Mouse (Mus musculus): ENCODE results near the gene Lgi2. TPM values are rescaled to one million over a fixed set of nuclear protein-coding genes. Genes with fewer than 3 reads are reported as not detected.

Lgi2 gene
- polyA plus RNA-seq, 1 experiment from 2014 or later, result 6.5 TPM

GRCm38 (mm10) chr5:52550613-52551317 is 15.5 kb downstream of the Lgi2 start:
- Histone ChIP-seq H3K4me3 (replicated peaks; ENCODE audit: low read length) (no peak overlapping the region), H3K4me2 (replicated peaks) (peak overlapping the region; percentile 21; the same call in 1 of the 2 replicates), H3K9me3 (ENCODE audit: control insufficient read depth, low read length) (no peaks in the 10 kb centered on the region), H3K4me1 (replicated peaks; ENCODE audit: control insufficient read depth, insufficient read depth, low read length) (0 out of 2 replicates have a peak, but pooled peaks cover 9% of the 10 kb centered on the region), H3K9ac (peak overlapping the region; percentile 25; the same call in 1 of the 2 replicates), H3K27ac (peak overlapping the region; percentile 58; the same call in 1 of the 2 replicates), H3K27me3 (ENCODE audit: control insufficient read depth, insufficient read depth, low read length) (no peaks in the 10 kb centered on the region), H3K36me3 (replicated peaks; ENCODE audit: control insufficient read depth, insufficient read depth) (no peaks in the 10 kb centered on the region)
- peak; percentile 44; the same call in 1 of the 2 replicates for ATAC-seq (ENCODE audit: low FRiP score)
- peak; percentile 32 for DNase-seq (ENCODE audit: low spot score)
- WGBS, result 59% methylated on average over 13 of the region's 13 CpGs

- DNase-seq (ENCODE audit: low spot score), result no peak
- Histone ChIP-seq H3K4me2 (replicated peaks) (no peak overlapping the region), H3K9me3 (ENCODE audit: control insufficient read depth, low read length) (no peaks in the 10 kb centered on the region), H3K36me3 (replicated peaks; ENCODE audit: control insufficient read depth, insufficient read depth) (no peaks in the 10 kb centered on the region), H3K9ac (no peak overlapping the region), H3K27ac (no peak overlapping the region), H3K4me1 (replicated peaks; ENCODE audit: control insufficient read depth, insufficient read depth, low read length) (0 out of 2 replicates have a peak, but pooled peaks cover 9% of the 10 kb centered on the region), H3K27me3 (ENCODE audit: control insufficient read depth, insufficient read depth, low read length) (no peaks in the 10 kb centered on the region), H3K4me3 (replicated peaks; ENCODE audit: low read length) (no peak overlapping the region)
- 43% methylated on average over 3 of the region's 3 CpGs for WGBS
- no peak for ATAC-seq (ENCODE audit: low FRiP score)
These were observed 19.3 kb downstream of the Lgi2 start for GRCm38 (mm10) chr5:52546950-52547349.

GRCm38 (mm10) chr5:52543770-52544169 is 22.5 kb downstream of the Lgi2 start:
- Histone ChIP-seq H3K27me3 (ENCODE audit: control insufficient read depth, insufficient read depth, low read length) (no peaks in the 10 kb centered on the region), H3K9ac (no peak overlapping the region), H3K9me3 (ENCODE audit: control insufficient read depth, low read length) (no peaks in the 10 kb centered on the region), H3K4me3 (replicated peaks; ENCODE audit: low read length) (no peak overlapping the region), H3K27ac (no peak overlapping the region), H3K36me3 (replicated peaks; ENCODE audit: control insufficient read depth, insufficient read depth) (no peaks in the 10 kb centered on the region), H3K4me2 (replicated peaks) (no peak overlapping the region), H3K4me1 (replicated peaks; ENCODE audit: control insufficient read depth, insufficient read depth, low read length) (no peaks in the 10 kb centered on the region)
- WGBS, result 84% methylated on average over 4 of the region's 4 CpGs
- ATAC-seq (ENCODE audit: low FRiP score), result no peak
- no peak for DNase-seq (ENCODE audit: low spot score)

GRCm38 (mm10) chr5:52540186-52540585 is 26.1 kb downstream of the Lgi2 start:
- 80% methylated on average over 3 of the region's 3 CpGs for WGBS
- Histone ChIP-seq H3K4me3 (replicated peaks; ENCODE audit: low read length) (no peak overlapping the region), H3K36me3 (replicated peaks; ENCODE audit: control insufficient read depth, insufficient read depth) (no peaks in the 10 kb centered on the region), H3K4me1 (replicated peaks; ENCODE audit: control insufficient read depth, insufficient read depth, low read length) (no peaks in the 10 kb centered on the region), H3K4me2 (replicated peaks) (no peak overlapping the region), H3K9me3 (ENCODE audit: control insufficient read depth, low read length) (no peaks in the 10 kb centered on the region), H3K27ac (no peak overlapping the region), H3K27me3 (ENCODE audit: control insufficient read depth, insufficient read depth, low read length) (no peaks in the 10 kb centered on the region), H3K9ac (no peak overlapping the region)
- no peak for ATAC-seq (ENCODE audit: low FRiP score)
- no peak for DNase-seq (ENCODE audit: low spot score)

GRCm38 (mm10) chr5:52539483-52539882 is 26.8 kb downstream of the Lgi2 start:
- Histone ChIP-seq H3K27me3 (ENCODE audit: control insufficient read depth, insufficient read depth, low read length) (no peaks in the 10 kb centered on the region), H3K27ac (no peak overlapping the region), H3K36me3 (replicated peaks; ENCODE audit: control insufficient read depth, insufficient read depth) (no peaks in the 10 kb centered on the region), H3K4me3 (replicated peaks; ENCODE audit: low read length) (no peak overlapping the region), H3K4me2 (replicated peaks) (no peak overlapping the region), H3K4me1 (replicated peaks; ENCODE audit: control insufficient read depth, insufficient read depth, low read length) (no peaks in the 10 kb centered on the region), H3K9me3 (ENCODE audit: control insufficient read depth, low read length) (no peaks in the 10 kb centered on the region), H3K9ac (no peak overlapping the region)
- ATAC-seq (ENCODE audit: low FRiP score) (no peak), DNase-seq (ENCODE audit: low spot score) (no peak)

- H3K27me3 ChIP-seq (ENCODE audit: control insufficient read depth, insufficient read depth, low read length), result no peaks in the 10 kb centered on the region; the same call in 1 of the 2 replicates
- WGBS, result 86% methylated on average over 7 of the region's 7 CpGs
These were observed 29.2 kb downstream of the Lgi2 start for GRCm38 (mm10) chr5:52537024-52537423.

GRCm38 (mm10) chr5:52534798-52535590 is 31.3 kb downstream of the Lgi2 start:
- Histone ChIP-seq H3K4me2 (replicated peaks) (no peak overlapping the region), H3K9ac (no peak overlapping the region), H3K36me3 (replicated peaks; ENCODE audit: control insufficient read depth, insufficient read depth) (no peaks in the 10 kb centered on the region), H3K27ac (no peak overlapping the region), H3K4me1 (replicated peaks; ENCODE audit: control insufficient read depth, insufficient read depth, low read length) (no peaks in the 10 kb centered on the region), H3K9me3 (ENCODE audit: control insufficient read depth, low read length) (no peaks in the 10 kb centered on the region), H3K4me3 (replicated peaks; ENCODE audit: low read length) (no peak overlapping the region), H3K27me3 (ENCODE audit: control insufficient read depth, insufficient read depth, low read length) (no peaks in the 10 kb centered on the region; the same call in 1 of the 2 replicates)
- no peak for DNase-seq (ENCODE audit: low spot score)
- 80% methylated on average over 14 of the region's 14 CpGs for WGBS
- no peak for ATAC-seq (ENCODE audit: low FRiP score)

More at GRCm38 (mm10) chr5:52537024-52537423, 29.2 kb downstream of the Lgi2 start:
- DNase-seq (ENCODE audit: low spot score) (no peak), ATAC-seq (ENCODE audit: low FRiP score) (no peak)
- Histone ChIP-seq H3K4me1 (replicated peaks; ENCODE audit: control insufficient read depth, insufficient read depth, low read length) (no peaks in the 10 kb centered on the region), H3K4me2 (replicated peaks) (no peak overlapping the region), H3K9me3 (ENCODE audit: control insufficient read depth, low read length) (no peaks in the 10 kb centered on the region), H3K4me3 (replicated peaks; ENCODE audit: low read length) (no peak overlapping the region), H3K36me3 (replicated peaks; ENCODE audit: control insufficient read depth, insufficient read depth) (no peaks in the 10 kb centered on the region), H3K27ac (no peak overlapping the region), H3K9ac (no peak overlapping the region)

- ATAC-seq (ENCODE audit: low FRiP score) (no peak), DNase-seq (ENCODE audit: low spot score) (no peak)
- Histone ChIP-seq H3K27me3 (ENCODE audit: control insufficient read depth, insufficient read depth, low read length) (no peaks in the 10 kb centered on the region; the same call in 1 of the 2 replicates), H3K27ac (no peak overlapping the region), H3K4me1 (replicated peaks; ENCODE audit: control insufficient read depth, insufficient read depth, low read length) (no peaks in the 10 kb centered on the region), H3K36me3 (replicated peaks; ENCODE audit: control insufficient read depth, insufficient read depth) (no peaks in the 10 kb centered on the region), H3K9ac (no peak overlapping the region), H3K4me2 (replicated peaks) (no peak overlapping the region), H3K9me3 (ENCODE audit: control insufficient read depth, low read length) (no peaks in the 10 kb centered on the region), H3K4me3 (replicated peaks; ENCODE audit: low read length) (no peak overlapping the region)
- 81% methylated on average over 9 of the region's 9 CpGs for WGBS
These were observed 32.6 kb downstream of the Lgi2 start for GRCm38 (mm10) chr5:52533705-52534104.

- DNase-seq (ENCODE audit: low spot score), result no peak
- Histone ChIP-seq H3K4me2 (replicated peaks) (no peak overlapping the region), H3K27me3 (ENCODE audit: control insufficient read depth, insufficient read depth, low read length) (no peaks in the 10 kb centered on the region; the same call in 1 of the 2 replicates), H3K9ac (no peak overlapping the region), H3K27ac (no peak overlapping the region), H3K9me3 (ENCODE audit: control insufficient read depth, low read length) (no peaks in the 10 kb centered on the region), H3K36me3 (replicated peaks; ENCODE audit: control insufficient read depth, insufficient read depth) (no peaks in the 10 kb centered on the region), H3K4me3 (replicated peaks; ENCODE audit: low read length) (no peak overlapping the region), H3K4me1 (replicated peaks; ENCODE audit: control insufficient read depth, insufficient read depth, low read length) (no peaks in the 10 kb centered on the region)
- 63% methylated on average over 7 of the region's 7 CpGs for WGBS
- no peak for ATAC-seq (ENCODE audit: low FRiP score)
These were observed 37.7 kb downstream of the Lgi2 start for GRCm38 (mm10) chr5:52528545-52528944.
